Mouse (Mus musculus): ENCODE measurements around the gene Adamts12. TPM values are rescaled to one million over a fixed set of nuclear protein-coding genes. Genes with fewer than 3 reads are reported as not detected.

Adamts12 gene
- polyA plus RNA-seq, 1 experiment from 2014 or later: 3.1 TPM

DNA sequence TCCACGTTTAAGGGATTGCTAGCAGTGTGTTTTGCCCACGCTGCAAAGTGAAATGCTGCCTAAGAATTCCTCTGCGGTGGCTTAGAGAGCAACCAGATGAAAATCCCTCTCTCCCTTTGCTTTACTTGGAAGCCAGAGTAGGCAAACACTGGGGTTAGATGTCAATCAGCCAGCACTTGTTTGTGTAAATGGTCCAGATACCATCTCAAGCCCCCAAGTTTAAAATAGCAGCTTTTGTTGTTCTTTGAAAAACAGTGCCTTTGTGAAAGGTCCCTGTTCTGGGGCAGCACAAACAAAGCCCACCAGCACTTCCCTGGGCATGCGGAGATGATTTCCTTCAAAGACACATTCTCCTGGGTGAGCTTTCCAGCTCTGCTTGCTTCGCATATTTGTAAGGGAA lies 1.7 kb downstream of the Adamts12 start:
- peaks cover 22% of the 10 kb centered on the region for H3K4me1 ChIP-seq (replicated peaks; ENCODE audit: control insufficient read depth, insufficient read depth, low read length)
- H3K36me3 ChIP-seq (replicated peaks; ENCODE audit: control insufficient read depth, insufficient read depth): no peaks in the 10 kb centered on the region
- ATAC-seq (ENCODE audit: low FRiP score) (no peak), DNase-seq (ENCODE audit: low spot score) (peak; percentile 30)
- H3K27ac ChIP-seq: peak overlapping the region; percentile 77; the same call in 1 of the 2 replicates
- peak overlapping the region; percentile 27 for H3K4me3 ChIP-seq (replicated peaks; ENCODE audit: low read length)
- WGBS: 8% methylated on average over 5 of the region's 5 CpGs
- H3K9ac ChIP-seq: peak overlapping the region; percentile 48; the same call in 1 of the 2 replicates
- peak overlapping the region; percentile 55 for H3K4me2 ChIP-seq (replicated peaks)
- no peaks in the 10 kb centered on the region for H3K9me3 ChIP-seq (ENCODE audit: control insufficient read depth, low read length)
- no peaks in the 10 kb centered on the region for H3K27me3 ChIP-seq (ENCODE audit: control insufficient read depth, insufficient read depth, low read length)

DNA sequence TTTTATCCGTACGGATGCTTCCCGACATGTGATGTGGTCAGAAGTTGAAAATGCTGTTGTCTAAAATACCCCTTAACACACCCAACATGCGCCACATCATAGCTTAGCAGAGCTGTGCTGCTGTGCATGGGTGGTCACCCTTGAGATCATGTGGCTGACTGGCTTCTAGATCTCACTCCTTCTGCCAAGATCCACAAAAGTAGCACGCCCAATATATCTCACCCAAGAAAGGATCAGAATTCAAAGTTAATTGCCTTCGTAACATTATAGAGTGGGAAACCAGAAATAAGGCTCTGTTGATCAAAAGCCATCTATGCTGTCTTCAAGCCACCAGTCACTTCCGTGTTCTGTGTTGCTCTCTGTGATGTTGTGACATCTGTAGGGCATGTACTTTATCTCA lies 3.3 kb downstream of the Adamts12 start:
- ATAC-seq (ENCODE audit: low FRiP score) (no peak), DNase-seq (ENCODE audit: low spot score) (no peak)
- Histone ChIP-seq H3K36me3 (replicated peaks; ENCODE audit: control insufficient read depth, insufficient read depth) (no peaks in the 10 kb centered on the region), H3K9ac (no peak overlapping the region), H3K9me3 (ENCODE audit: control insufficient read depth, low read length) (no peaks in the 10 kb centered on the region), H3K4me3 (replicated peaks; ENCODE audit: low read length) (no peak overlapping the region), H3K4me2 (replicated peaks) (no peak overlapping the region), H3K27ac (no peak overlapping the region), H3K27me3 (ENCODE audit: control insufficient read depth, insufficient read depth, low read length) (no peaks in the 10 kb centered on the region), H3K4me1 (replicated peaks; ENCODE audit: control insufficient read depth, insufficient read depth, low read length) (peaks cover 22% of the 10 kb centered on the region)
- 89% methylated on average over 7 of the region's 7 CpGs for WGBS

DNA sequence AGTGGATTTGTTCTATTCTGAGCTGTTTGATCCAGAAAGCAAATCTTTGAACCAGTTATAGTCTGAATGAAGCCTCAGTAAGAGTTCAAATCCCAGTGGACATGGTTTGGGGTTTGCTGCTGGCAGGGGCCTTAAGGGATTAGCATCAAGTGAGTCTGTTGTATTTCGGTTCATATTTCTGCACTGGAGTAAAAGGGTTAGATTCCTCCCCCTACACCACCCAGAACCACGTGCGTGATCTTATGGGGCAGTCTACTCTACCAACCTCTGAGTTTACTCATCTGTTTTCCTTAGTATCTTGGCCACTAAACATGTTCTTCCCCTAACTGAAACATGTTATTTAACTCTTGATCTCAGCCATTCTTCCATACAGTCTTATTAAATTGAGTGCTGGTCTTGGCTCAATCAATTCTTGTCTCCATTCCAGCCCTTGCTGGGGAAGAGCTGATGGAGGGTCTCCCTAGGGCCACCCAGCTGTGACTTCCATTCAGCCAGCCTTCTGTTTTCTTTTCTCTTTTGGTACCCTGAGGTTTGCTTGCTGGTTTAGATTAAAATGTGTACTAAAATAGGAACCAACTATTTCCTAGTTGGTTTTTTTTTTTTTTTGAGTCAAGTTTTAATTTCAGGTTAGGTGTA lies 11.3 kb downstream of the Adamts12 start:
- Histone ChIP-seq H3K9ac (no peak overlapping the region), H3K9me3 (ENCODE audit: control insufficient read depth, low read length) (no peaks in the 10 kb centered on the region), H3K36me3 (replicated peaks; ENCODE audit: control insufficient read depth, insufficient read depth) (no peaks in the 10 kb centered on the region), H3K4me1 (replicated peaks; ENCODE audit: control insufficient read depth, insufficient read depth, low read length) (no peaks in the 10 kb centered on the region), H3K4me3 (replicated peaks; ENCODE audit: low read length) (no peak overlapping the region), H3K4me2 (replicated peaks) (no peak overlapping the region), H3K27ac (no peak overlapping the region), H3K27me3 (ENCODE audit: control insufficient read depth, insufficient read depth, low read length) (no peaks in the 10 kb centered on the region)
- ATAC-seq (ENCODE audit: low FRiP score) (no peak), DNase-seq (ENCODE audit: low spot score) (no peak)
- WGBS: 91% methylated on average over 3 of the region's 3 CpGs

DNA sequence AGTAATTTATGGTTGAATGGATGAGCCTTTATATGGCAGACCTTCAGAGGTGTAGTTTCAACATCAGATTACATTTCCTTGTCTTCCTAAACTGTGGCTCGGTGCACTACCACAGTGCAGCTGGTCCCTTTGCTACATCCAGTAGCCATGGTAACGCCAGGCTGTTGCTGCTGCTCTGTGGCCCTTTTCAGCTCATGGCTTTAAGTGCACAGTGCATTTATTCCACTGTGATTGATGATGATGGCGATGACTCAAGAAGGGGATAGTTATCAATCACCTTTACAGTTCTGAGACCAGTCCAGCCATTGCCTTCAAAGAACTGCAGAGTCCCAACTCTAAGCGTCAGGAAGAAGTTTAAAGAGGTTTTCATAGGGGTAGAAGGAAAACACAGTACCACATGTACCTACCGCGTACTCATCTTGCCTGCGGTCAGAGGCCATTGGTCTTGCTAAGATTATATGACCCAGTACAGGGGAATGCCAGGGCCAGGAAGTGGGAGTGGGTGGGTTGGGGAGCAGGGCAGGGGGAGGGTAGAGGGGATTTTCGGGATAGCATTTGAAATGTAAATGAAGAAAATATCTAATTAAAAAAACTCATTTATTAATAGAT lies 18.5 kb downstream of the Adamts12 start:
- H3K27ac ChIP-seq: no peak overlapping the region
- WGBS: 41% methylated on average over 8 of the region's 8 CpGs
- DNase-seq (ENCODE audit: low spot score): peak; percentile 52

DNA sequence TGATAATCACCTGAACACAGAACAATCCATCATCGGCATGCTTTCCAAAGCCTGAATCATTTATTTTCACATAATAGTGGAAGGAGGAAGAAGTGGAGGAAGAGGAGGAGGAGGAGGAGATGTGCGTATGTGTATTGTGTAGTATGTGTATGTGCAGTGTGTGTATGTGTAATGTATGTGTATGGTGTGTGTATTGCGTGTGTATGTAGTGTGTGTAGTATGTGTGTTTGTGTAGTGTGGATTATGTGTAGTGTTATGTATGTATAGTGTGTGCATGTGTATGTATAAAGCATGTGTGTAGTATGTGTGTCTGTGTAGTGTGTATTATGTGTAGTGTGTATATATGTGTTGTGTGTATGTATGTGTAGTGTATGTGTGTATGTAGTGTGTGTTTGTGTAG lies 19.1 kb downstream of the Adamts12 start:
- ATAC-seq (ENCODE audit: low FRiP score) (no peak), DNase-seq (ENCODE audit: low spot score) (no peak)
- peaks cover 23% of the 10 kb centered on the region for H3K4me1 ChIP-seq (replicated peaks; ENCODE audit: control insufficient read depth, insufficient read depth, low read length)
- H3K9me3 ChIP-seq (ENCODE audit: control insufficient read depth, low read length): no peaks in the 10 kb centered on the region
- H3K36me3 ChIP-seq (replicated peaks; ENCODE audit: control insufficient read depth, insufficient read depth): no peaks in the 10 kb centered on the region
- no peak overlapping the region for H3K4me2 ChIP-seq (replicated peaks)
- no peaks in the 10 kb centered on the region for H3K27me3 ChIP-seq (ENCODE audit: control insufficient read depth, insufficient read depth, low read length)
- H3K9ac ChIP-seq: no peak overlapping the region
- 72% methylated on average over 3 of the region's 3 CpGs for WGBS
- no peak overlapping the region for H3K27ac ChIP-seq
- no peak overlapping the region for H3K4me3 ChIP-seq (replicated peaks; ENCODE audit: low read length)

More for the DNA sequence above, 18.5 kb downstream of the Adamts12 start:
- no peak overlapping the region for H3K4me2 ChIP-seq (replicated peaks)
- H3K27me3 ChIP-seq (ENCODE audit: control insufficient read depth, insufficient read depth, low read length): no peaks in the 10 kb centered on the region
- peaks cover 23% of the 10 kb centered on the region for H3K4me1 ChIP-seq (replicated peaks; ENCODE audit: control insufficient read depth, insufficient read depth, low read length)
- no peaks in the 10 kb centered on the region for H3K9me3 ChIP-seq (ENCODE audit: control insufficient read depth, low read length)
- no peak overlapping the region for H3K4me3 ChIP-seq (replicated peaks; ENCODE audit: low read length)
- peak; percentile 94 for ATAC-seq (ENCODE audit: low FRiP score)
- H3K36me3 ChIP-seq (replicated peaks; ENCODE audit: control insufficient read depth, insufficient read depth): no peaks in the 10 kb centered on the region
- H3K9ac ChIP-seq: no peak overlapping the region

DNA sequence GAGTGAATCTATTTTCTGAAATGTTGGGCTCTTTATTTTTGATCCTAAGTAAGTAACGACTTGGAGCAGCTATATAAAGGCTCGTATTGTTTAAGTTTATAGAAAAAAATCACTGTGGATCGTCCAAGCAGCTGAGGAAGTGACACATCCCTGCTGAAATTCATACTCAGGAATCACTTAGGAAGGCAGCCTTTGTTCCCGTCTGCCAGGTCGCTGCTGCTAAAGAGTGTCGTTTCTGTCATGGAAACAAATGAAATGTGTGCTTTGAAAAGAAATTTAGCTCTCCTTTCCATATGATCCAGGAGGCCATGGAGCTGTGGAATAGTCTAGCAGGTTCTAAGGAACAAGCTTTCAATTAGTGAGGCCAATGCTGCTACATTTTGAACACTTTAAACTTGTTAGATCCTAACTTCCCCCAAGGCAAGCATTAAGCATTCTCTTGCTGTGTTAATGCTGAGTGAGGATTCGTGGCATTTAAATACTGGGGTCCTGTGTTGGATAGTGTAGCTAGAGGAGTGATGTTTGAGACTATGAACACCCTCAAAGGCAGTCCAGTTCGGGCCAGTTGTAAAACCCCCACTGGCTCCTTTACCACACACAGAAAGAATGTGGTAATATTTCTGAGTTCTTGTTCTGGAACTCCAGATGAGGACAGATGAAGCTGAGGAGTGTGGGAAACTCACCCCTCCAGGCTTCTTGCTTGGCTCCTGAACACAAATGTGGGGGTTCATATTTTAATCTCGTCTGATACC lies 19.8 kb downstream of the Adamts12 start:
- no peak for DNase-seq (ENCODE audit: low spot score)
- 30% methylated on average over 9 of the region's 9 CpGs for WGBS
- H3K4me1 ChIP-seq (replicated peaks; ENCODE audit: control insufficient read depth, insufficient read depth, low read length): peaks cover 23% of the 10 kb centered on the region
- no peak for ATAC-seq (ENCODE audit: low FRiP score)
- no peak overlapping the region for H3K4me2 ChIP-seq (replicated peaks)
- H3K9me3 ChIP-seq (ENCODE audit: control insufficient read depth, low read length): no peaks in the 10 kb centered on the region
- H3K9ac ChIP-seq: no peak overlapping the region
- H3K27ac ChIP-seq: peak overlapping the region; percentile 36; the same call in 1 of the 2 replicates
- no peaks in the 10 kb centered on the region for H3K27me3 ChIP-seq (ENCODE audit: control insufficient read depth, insufficient read depth, low read length)
- H3K4me3 ChIP-seq (replicated peaks; ENCODE audit: low read length): no peak overlapping the region
- no peaks in the 10 kb centered on the region for H3K36me3 ChIP-seq (replicated peaks; ENCODE audit: control insufficient read depth, insufficient read depth)

DNA sequence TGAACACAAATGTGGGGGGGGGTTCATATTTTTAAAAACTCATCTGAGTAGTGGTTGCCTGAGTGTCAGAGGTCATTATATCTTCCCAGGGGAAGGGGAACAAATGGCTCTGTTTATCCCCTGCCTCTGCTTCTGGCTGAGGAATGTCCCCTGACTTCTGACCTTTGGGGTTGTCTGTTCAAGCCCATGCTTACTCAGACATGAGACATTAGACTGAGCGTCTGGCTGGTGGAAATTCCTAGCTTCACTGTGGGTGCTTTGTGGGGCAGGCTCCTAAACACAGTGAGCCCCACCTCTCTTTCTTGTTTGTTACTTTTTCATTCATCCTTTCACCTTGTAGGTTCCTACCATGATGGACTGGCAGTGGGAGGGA lies 20.4 kb downstream of the Adamts12 start:
- H3K4me2 ChIP-seq (replicated peaks): no peak overlapping the region
- no peaks in the 10 kb centered on the region for H3K36me3 ChIP-seq (replicated peaks; ENCODE audit: control insufficient read depth, insufficient read depth)
- H3K9me3 ChIP-seq (ENCODE audit: control insufficient read depth, low read length): no peaks in the 10 kb centered on the region
- no peaks in the 10 kb centered on the region for H3K27me3 ChIP-seq (ENCODE audit: control insufficient read depth, insufficient read depth, low read length)
- no peak overlapping the region for H3K9ac ChIP-seq
- 52% methylated on average over 1 of the region's 1 CpGs for WGBS
- H3K27ac ChIP-seq: peak overlapping the region; percentile 36; the same call in 1 of the 2 replicates
- ATAC-seq (ENCODE audit: low FRiP score) (no peak), DNase-seq (ENCODE audit: low spot score) (no peak)
- H3K4me3 ChIP-seq (replicated peaks; ENCODE audit: low read length): no peak overlapping the region
- peaks cover 23% of the 10 kb centered on the region for H3K4me1 ChIP-seq (replicated peaks; ENCODE audit: control insufficient read depth, insufficient read depth, low read length)

DNA sequence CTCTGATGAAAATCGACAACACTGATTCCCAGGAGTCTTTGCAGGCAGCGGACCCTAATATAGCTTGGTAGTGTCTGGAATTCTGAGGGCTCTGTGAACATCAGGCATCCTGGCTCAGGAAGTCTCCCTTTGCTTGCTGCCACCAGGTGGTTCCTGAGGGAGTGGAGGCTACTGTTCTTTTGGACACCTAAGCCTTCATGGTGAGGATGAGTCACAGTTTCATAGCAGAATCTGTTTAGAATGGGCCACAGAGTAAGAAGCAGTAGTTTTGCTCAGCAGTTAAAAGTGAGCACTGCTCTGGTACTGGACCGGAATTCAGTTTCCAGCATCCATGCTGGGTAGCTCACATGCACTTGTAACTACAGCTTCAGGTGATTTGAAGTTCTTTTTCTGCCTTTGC lies 24.9 kb downstream of the Adamts12 start:
- Histone ChIP-seq H3K4me1 (replicated peaks; ENCODE audit: control insufficient read depth, insufficient read depth, low read length) (peaks cover 6% of the 10 kb centered on the region; the same call in 1 of the 2 replicates), H3K27me3 (ENCODE audit: control insufficient read depth, insufficient read depth, low read length) (no peaks in the 10 kb centered on the region), H3K36me3 (replicated peaks; ENCODE audit: control insufficient read depth, insufficient read depth) (no peaks in the 10 kb centered on the region), H3K4me3 (replicated peaks; ENCODE audit: low read length) (no peak overlapping the region), H3K9ac (no peak overlapping the region), H3K4me2 (replicated peaks) (no peak overlapping the region), H3K27ac (no peak overlapping the region), H3K9me3 (ENCODE audit: control insufficient read depth, low read length) (no peaks in the 10 kb centered on the region)
- WGBS: 89% methylated on average over 3 of the region's 3 CpGs
- ATAC-seq (ENCODE audit: low FRiP score): no peak
- DNase-seq (ENCODE audit: low spot score): no peak

DNA sequence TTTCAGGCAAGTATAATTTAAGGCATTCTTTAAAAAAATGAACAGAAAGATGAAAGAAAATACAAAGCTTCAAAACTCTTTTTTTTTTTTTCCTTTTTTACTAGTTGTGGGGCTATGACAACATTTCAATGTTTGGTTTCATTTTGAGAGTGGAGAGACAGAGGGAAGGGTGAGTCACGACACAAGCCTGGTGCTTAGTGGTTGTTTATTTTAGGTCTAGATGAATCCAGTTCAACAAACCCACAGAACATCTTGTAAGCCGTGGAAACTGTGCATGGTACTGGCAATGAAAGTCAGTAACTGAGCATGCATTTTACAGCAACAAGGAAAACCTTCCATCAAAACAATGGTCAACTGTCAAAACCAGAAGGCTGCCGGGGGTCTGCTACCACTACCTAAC lies 31.0 kb downstream of the Adamts12 start:
- Histone ChIP-seq H3K4me1 (replicated peaks; ENCODE audit: control insufficient read depth, insufficient read depth, low read length) (no peaks in the 10 kb centered on the region; the same call in 1 of the 2 replicates), H3K27me3 (ENCODE audit: control insufficient read depth, insufficient read depth, low read length) (no peaks in the 10 kb centered on the region), H3K4me3 (replicated peaks; ENCODE audit: low read length) (no peak overlapping the region), H3K36me3 (replicated peaks; ENCODE audit: control insufficient read depth, insufficient read depth) (no peaks in the 10 kb centered on the region), H3K9me3 (ENCODE audit: control insufficient read depth, low read length) (no peaks in the 10 kb centered on the region), H3K4me2 (replicated peaks) (no peak overlapping the region), H3K9ac (no peak overlapping the region), H3K27ac (no peak overlapping the region)
- 81% methylated on average over 3 of the region's 3 CpGs for WGBS
- DNase-seq (ENCODE audit: low spot score) (no peak), ATAC-seq (ENCODE audit: low FRiP score) (no peak)

Measured in hindbrain, embryonic 14.5 days (tissue).